ENCODE assay signal across 18 mouse cellular contexts in the genomic region with DNA sequence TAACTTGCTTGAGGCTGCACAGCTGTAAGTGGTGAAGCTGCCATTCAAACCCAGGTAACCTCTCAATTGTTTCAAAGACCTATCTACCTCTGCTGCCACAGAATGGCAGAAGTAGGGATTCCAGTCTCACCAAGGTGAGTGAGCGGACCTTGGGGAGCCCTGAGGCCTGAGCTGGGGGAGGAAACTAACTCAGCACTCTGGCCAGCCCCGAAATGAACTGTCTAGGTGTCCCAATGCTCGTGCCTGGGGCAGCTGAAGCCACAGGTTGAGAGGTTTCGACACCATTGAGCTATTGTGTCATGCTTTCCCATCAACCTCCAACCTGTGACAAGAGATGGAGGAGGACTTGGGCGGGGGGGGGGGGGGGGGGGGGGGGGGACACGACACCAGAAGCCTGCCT. TPM values are rescaled to one million over a fixed set of nuclear protein-coding genes. Genes with fewer than 3 reads are reported as not detected.
A peak's percentile ranks its signal among the peaks of the same experiment; 100 is the strongest.
DNase-seq lines count a peak whose midpoint lies in the region; ATAC-seq and TF ChIP-seq lines count a peak whose summit lies in the region.
"Had no signal": no experiment of that assay in that cellular context is flagged by ENCODE, and none has a peak within 500 bp of the region (broad histone marks: within the 10 kb centered on the region; RNA-seq: fewer than 3 reads in every experiment).

No protein-coding gene starts in this region.

- WGBS in forebrain, embryonic 13.5 days: 75% methylated on average over 5 of the region's 6 CpGs
- WGBS in forebrain, postnatal 0 days: 93% methylated on average over 4 of the region's 6 CpGs
- WGBS in liver, adult 2 months: 30% methylated on average over 5 of the region's 6 CpGs
- 75% methylated on average over 5 of the region's 6 CpGs for WGBS in liver, embryonic 11.5 days
- WGBS in stomach, embryonic 16.5 days: 71% methylated on average over 5 of the region's 6 CpGs
- 67% methylated on average over 6 of the region's 6 CpGs for WGBS in stomach, postnatal 0 days
- WGBS in lung, adult 2 months: 69% methylated on average over 5 of the region's 6 CpGs

- H3K36me3 ChIP-seq in forebrain, embryonic 13.5 days (ENCODE audit: poor library complexity, severe bottlenecking): peaks cover 27% of the 10 kb centered on the region
- no peaks in the 10 kb centered on the region for H3K36me3 ChIP-seq in forebrain, postnatal 0 days (ENCODE audit: insufficient read depth)
- peaks cover 33% of the 10 kb centered on the region; the same call in 1 of the 2 replicates for H3K36me3 ChIP-seq in liver, adult 2 months (ENCODE audit: control insufficient read depth, insufficient read depth, low read length)
- H3K36me3 ChIP-seq in liver, embryonic 11.5 days (ENCODE audit: control insufficient read depth, insufficient read depth, low read length): no peaks in the 10 kb centered on the region
- no peaks in the 10 kb centered on the region for H3K36me3 ChIP-seq in stomach, embryonic 16.5 days (ENCODE audit: control insufficient read depth, insufficient read depth, low read length)
- H3K36me3 ChIP-seq in stomach, postnatal 0 days (ENCODE audit: control insufficient read depth, insufficient read depth, low read length): no peaks in the 10 kb centered on the region
- H3K36me3 ChIP-seq: lung, embryonic 15.5 days had no signal

- peak overlapping the region; percentile 92 for H3K27ac ChIP-seq in forebrain, embryonic 13.5 days
- no peak overlapping the region for H3K27ac ChIP-seq in forebrain, postnatal 0 days (ENCODE audit: low read depth, low read length)
- peak overlapping the region; percentile 59 for H3K27ac ChIP-seq in liver, adult 2 months (replicated peaks; ENCODE audit: insufficient read depth, low read depth, low read length)
- no peak overlapping the region for H3K27ac ChIP-seq in liver, embryonic 11.5 days (ENCODE audit: low read depth, low read length)
- peak overlapping the region; percentile 84; the same call in 1 of the 2 replicates for H3K27ac ChIP-seq in stomach, embryonic 16.5 days (ENCODE audit: low read length)
- H3K27ac ChIP-seq in stomach, postnatal 0 days (replicated peaks): no peak overlapping the region
- H3K27ac ChIP-seq: lung, embryonic 15.5 days had no signal

- no peak overlapping the region for H3K9ac ChIP-seq in forebrain, embryonic 13.5 days
- H3K9ac ChIP-seq in forebrain, postnatal 0 days: no peak overlapping the region
- peak overlapping the region; percentile 26; the same call in 1 of the 2 replicates for H3K9ac ChIP-seq in liver, adult 2 months (ENCODE audit: low read depth, low read length)
- H3K9ac ChIP-seq in liver, embryonic 11.5 days (ENCODE audit: low read depth, low read length): no peak overlapping the region
- H3K9ac ChIP-seq in stomach, embryonic 16.5 days (ENCODE audit: low read length): no peak overlapping the region
- no peak overlapping the region for H3K9ac ChIP-seq in stomach, postnatal 0 days (ENCODE audit: low read length)
- H3K9ac ChIP-seq: lung, embryonic 15.5 days had no signal

- H3K9me3 ChIP-seq in forebrain, embryonic 13.5 days (replicated peaks): no peaks in the 10 kb centered on the region
- no peaks in the 10 kb centered on the region for H3K9me3 ChIP-seq in forebrain, postnatal 0 days (ENCODE audit: low read length)
- H3K9me3 ChIP-seq in liver, embryonic 11.5 days (ENCODE audit: control insufficient read depth, low read length): no peaks in the 10 kb centered on the region
- no peaks in the 10 kb centered on the region for H3K9me3 ChIP-seq in stomach, embryonic 16.5 days (replicated peaks; ENCODE audit: control insufficient read depth, low read length)
- H3K9me3 ChIP-seq in stomach, postnatal 0 days (ENCODE audit: control insufficient read depth, low read length): no peaks in the 10 kb centered on the region
- H3K9me3 ChIP-seq: hindbrain, embryonic 13.5 days; lung, embryonic 15.5 days had no signal

- no peak overlapping the region for H3K4me2 ChIP-seq in forebrain, embryonic 13.5 days
- H3K4me2 ChIP-seq in forebrain, postnatal 0 days (ENCODE audit: low read depth): no peak overlapping the region
- H3K4me2 ChIP-seq in liver, embryonic 11.5 days: no peak overlapping the region
- no peak overlapping the region for H3K4me2 ChIP-seq in stomach, embryonic 16.5 days (ENCODE audit: low read depth, low read length)
- no peak overlapping the region for H3K4me2 ChIP-seq in stomach, postnatal 0 days (replicated peaks; ENCODE audit: low read depth)

- no peak for TF ChIP-seq CTCF in forebrain, postnatal 0 days (IDR thresholded peaks at IDR 0.05; ENCODE audit: low read depth)
- TF ChIP-seq CTCF in liver, adult 2 months (IDR thresholded peaks at IDR 0.05; ENCODE audit: low read depth, low read length): no peak
- TF ChIP-seq CTCF in stomach, postnatal 0 days (IDR thresholded peaks at IDR 0.05; ENCODE audit: low read depth): no peak
- TF ChIP-seq CTCF in lung, adult 2 months (IDR thresholded peaks at IDR 0.05; ENCODE audit: insufficient read depth, low read length): no peak

- H3K79me2 ChIP-seq in liver, adult 2 months (ENCODE audit: control insufficient read depth, insufficient read depth, low read length): no peaks in the 10 kb centered on the region

- DNase-seq in forebrain, postnatal 0 days: no peak
- peak; percentile 79 for DNase-seq in liver, adult 2 months (ENCODE audit: extremely low read depth, low read depth, low spot score)
- DNase-seq in liver, embryonic 11.5 days (ENCODE audit: low spot score): no peak
- no peak for DNase-seq in stomach, postnatal 0 days (ENCODE audit: low spot score)
- DNase-seq in lung, adult 2 months: no peak
- DNase-seq: adrenal gland, adult 8-10 months; cerebellum, postnatal 10 days; heart, adult 11 months; kidney, adult 18-20 months; kidney, postnatal 14 days; layer of hippocampus, adult 9-11 months; spleen, adult 18-20 months; thymus, postnatal 14 days had no signal

- no peaks in the 10 kb centered on the region for H3K27me3 ChIP-seq in forebrain, embryonic 13.5 days
- H3K27me3 ChIP-seq in forebrain, postnatal 0 days (ENCODE audit: insufficient read depth, low read length): no peaks in the 10 kb centered on the region; the same call in 1 of the 2 replicates
- H3K27me3 ChIP-seq in liver, adult 2 months (ENCODE audit: control insufficient read depth, insufficient read depth, low read length): no peaks in the 10 kb centered on the region
- peaks cover 28% of the 10 kb centered on the region for H3K27me3 ChIP-seq in liver, embryonic 11.5 days (replicated peaks; ENCODE audit: control insufficient read depth, insufficient read depth, low read length)
- H3K27me3 ChIP-seq in stomach, embryonic 16.5 days (ENCODE audit: control insufficient read depth, insufficient read depth, low read length): no peaks in the 10 kb centered on the region
- H3K27me3 ChIP-seq in stomach, postnatal 0 days (ENCODE audit: control insufficient read depth, insufficient read depth, low read length): no peaks in the 10 kb centered on the region
- H3K27me3 ChIP-seq: hindbrain, embryonic 13.5 days had no signal

- no peak for TF ChIP-seq POLR2A in liver, adult 2 months (IDR thresholded peaks at IDR 0.05; ENCODE audit: extremely low read depth, insufficient read depth, low read length)
- no peak for TF ChIP-seq POLR2A in lung, adult 2 months (IDR thresholded peaks at IDR 0.05; ENCODE audit: borderline replicate concordance, extremely low read depth, low read depth, low read length)

- no peak for TF ChIP-seq EP300 in stomach, postnatal 0 days (optimal IDR thresholded peaks at IDR 0.05)

- no peak for ATAC-seq in forebrain, embryonic 13.5 days
- no peak for ATAC-seq in forebrain, postnatal 0 days
- no peak for ATAC-seq in liver, embryonic 11.5 days (replicated peaks; ENCODE audit: low FRiP score)
- no peak for ATAC-seq in stomach, embryonic 16.5 days (ENCODE audit: insufficient read depth, low FRiP score)
- no peak for ATAC-seq in stomach, postnatal 0 days (ENCODE audit: low FRiP score, low TSS enrichment)
- peak; percentile 13; the same call in 1 of the 2 replicates for ATAC-seq in megakaryocyte progenitor cell, adult 5-6 weeks (replicated peaks; ENCODE audit: poor library complexity)

- peaks cover 49% of the 10 kb centered on the region for H3K4me1 ChIP-seq in forebrain, embryonic 13.5 days
- peaks cover 20% of the 10 kb centered on the region for H3K4me1 ChIP-seq in forebrain, postnatal 0 days (ENCODE audit: insufficient read depth)
- H3K4me1 ChIP-seq in liver, adult 2 months (ENCODE audit: control insufficient read depth, insufficient read depth, low read length): peaks cover 13% of the 10 kb centered on the region
- peaks cover 24% of the 10 kb centered on the region for H3K4me1 ChIP-seq in liver, embryonic 11.5 days (replicated peaks; ENCODE audit: control insufficient read depth, insufficient read depth, low read length)
- H3K4me1 ChIP-seq in stomach, embryonic 16.5 days (ENCODE audit: control insufficient read depth, insufficient read depth, low read length): peaks cover 22% of the 10 kb centered on the region
- peaks cover 11% of the 10 kb centered on the region; the same call in 1 of the 2 replicates for H3K4me1 ChIP-seq in stomach, postnatal 0 days (replicated peaks; ENCODE audit: control insufficient read depth, insufficient read depth)
- peaks cover 5% of the 10 kb centered on the region; the same call in 1 of the 2 replicates for H3K4me1 ChIP-seq in lung, adult 2 months (ENCODE audit: control insufficient read depth, insufficient read depth, low read length)

- no peak overlapping the region for H3K4me3 ChIP-seq in forebrain, embryonic 13.5 days
- H3K4me3 ChIP-seq in forebrain, postnatal 0 days (ENCODE audit: low read depth, low read length): no peak overlapping the region
- H3K4me3 ChIP-seq in liver, adult 2 months (ENCODE audit: insufficient read depth, low read depth, low read length): no peak overlapping the region
- no peak overlapping the region for H3K4me3 ChIP-seq in liver, embryonic 11.5 days (ENCODE audit: low read depth, low read length)
- H3K4me3 ChIP-seq in stomach, embryonic 16.5 days (replicated peaks; ENCODE audit: low read length): no peak overlapping the region
- no peak overlapping the region for H3K4me3 ChIP-seq in stomach, postnatal 0 days (ENCODE audit: low read depth, low read length)
- no peak overlapping the region for H3K4me3 ChIP-seq in lung, adult 2 months (replicated peaks; ENCODE audit: extremely low read depth, low read depth, low read length)
- H3K4me3 ChIP-seq: lung, embryonic 15.5 days had no signal

RNA-seq across cellular contexts. Expression of gene Mfsd2a, which starts 4.7 kb away (rescaled TPM):
- 26.7 and 28.2 TPM in 2 replicates for polyA plus RNA-seq in forebrain, embryonic 13.5 days (2015; fragmentation: Nextera tagmentation; extraction: Ambion mirVana)
- 34.7 and 40.7 TPM in 2 replicates for total RNA-seq in forebrain, postnatal 0 days (2014; rRNA removed)
- 30.6 and 33.4 TPM in 2 replicates for polyA plus RNA-seq in forebrain, postnatal 0 days (2015; fragmentation: Nextera tagmentation; extraction: Ambion mirVana)
- total RNA-seq in liver, adult 2 months (2014; rRNA removed): 40.6 and 44.0 TPM in 2 replicates
- 32.8 and 62.5 TPM in 2 replicates for polyA plus RNA-seq in liver, adult 2 months (2012; rRNA removed)
- 0.64 and 0.68 TPM in 2 replicates for polyA plus RNA-seq in liver, embryonic 11.5 days (2014; fragmentation: Nextera tagmentation; extraction: Ambion mirVana)
- 5.8 and 8.4 TPM in 2 replicates for polyA plus RNA-seq in stomach, embryonic 16.5 days (2015; fragmentation: Nextera tagmentation; extraction: Ambion mirVana)
- polyA plus RNA-seq in stomach, postnatal 0 days (2015; fragmentation: Nextera tagmentation; extraction: Ambion mirVana): 6.8 and 7.1 TPM in 2 replicates
- total RNA-seq in megakaryocyte progenitor cell, adult 5-6 weeks (2015): 0.10 and 0.22 TPM in 2 replicates
- 0.20 TPM in 1 of 2 replicates, not detected in the other for total RNA-seq in megakaryocyte progenitor cell, adult 5-6 weeks (2017)
- polyA plus RNA-seq in lung, adult 2 months (2012; rRNA removed): 7.2 and 11.3 TPM in 2 replicates

RNA-seq across cellular contexts. Expression of gene Mycl, which starts 39.2 kb away (rescaled TPM):
- 59.3 and 63.3 TPM in 2 replicates for polyA plus RNA-seq in forebrain, embryonic 13.5 days (2015; fragmentation: Nextera tagmentation; extraction: Ambion mirVana)
- total RNA-seq in forebrain, postnatal 0 days (2014; rRNA removed): 106 and 113 TPM in 2 replicates
- polyA plus RNA-seq in forebrain, postnatal 0 days (2015; fragmentation: Nextera tagmentation; extraction: Ambion mirVana): 65.9 and 67.6 TPM in 2 replicates
- 7.0 and 7.6 TPM in 2 replicates for total RNA-seq in liver, adult 2 months (2014; rRNA removed)
- 3.3 and 3.6 TPM in 2 replicates for polyA plus RNA-seq in liver, adult 2 months (2012; rRNA removed)
- 3.1 and 4.0 TPM in 2 replicates for polyA plus RNA-seq in liver, embryonic 11.5 days (2014; fragmentation: Nextera tagmentation; extraction: Ambion mirVana)
- polyA plus RNA-seq in stomach, embryonic 16.5 days (2015; fragmentation: Nextera tagmentation; extraction: Ambion mirVana): 13.0 and 13.8 TPM in 2 replicates
- polyA plus RNA-seq in stomach, postnatal 0 days (2015; fragmentation: Nextera tagmentation; extraction: Ambion mirVana): 14.2 and 17.4 TPM in 2 replicates
- total RNA-seq in megakaryocyte progenitor cell, adult 5-6 weeks (2015): 0.12 and 0.54 TPM in 2 replicates
- total RNA-seq in megakaryocyte progenitor cell, adult 5-6 weeks (2017): 0.54 and 2.0 TPM in 2 replicates
- 8.1 and 11.7 TPM in 2 replicates for polyA plus RNA-seq in lung, adult 2 months (2012; rRNA removed)

Comparison
In these comparisons a context has a peak if more than half of its experiments do, and no peak if none do; other contexts are left out.
1. H3K27ac ChIP-seq: peak in forebrain, embryonic 13.5 days (single experiment), liver, adult 2 months (single experiment) and stomach, embryonic 16.5 days (single experiment); none in forebrain, postnatal 0 days (single experiment), liver, embryonic 11.5 days (single experiment) and stomach, postnatal 0 days (single experiment).